Mouse (Mus musculus): ENCODE results near the gene Eif2ak4.

Gene Eif2ak4

DNA sequence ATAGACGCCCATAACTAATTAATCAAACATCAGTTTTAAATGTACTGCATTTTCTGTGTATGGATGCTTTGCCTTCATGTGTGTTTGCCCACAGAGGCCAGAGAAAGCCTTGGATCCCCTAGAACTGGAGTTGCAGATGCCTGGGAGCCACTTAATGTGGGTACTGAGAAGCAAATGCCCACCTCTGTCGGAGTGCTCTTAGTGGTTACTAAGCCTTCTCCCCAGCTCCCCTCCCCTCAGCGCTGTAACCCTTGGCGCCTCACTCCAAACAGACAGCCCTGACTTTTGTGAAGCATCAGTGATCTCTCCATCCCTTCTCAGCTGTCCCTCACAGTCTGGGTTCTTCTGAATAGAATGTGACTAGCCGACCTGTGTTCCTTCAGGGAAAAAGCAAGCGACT, 110.1 kb downstream of the Eif2ak4 start:
- in situ Hi-C loops (cut with MboI; ENCODE audit: low sequenced_read_pairs), result loop anchor here (25.0 kb wide), 1 partner anchor 239 kb away; the partner anchor contains the start of genes Inafm2 and Plcb2

DNA sequence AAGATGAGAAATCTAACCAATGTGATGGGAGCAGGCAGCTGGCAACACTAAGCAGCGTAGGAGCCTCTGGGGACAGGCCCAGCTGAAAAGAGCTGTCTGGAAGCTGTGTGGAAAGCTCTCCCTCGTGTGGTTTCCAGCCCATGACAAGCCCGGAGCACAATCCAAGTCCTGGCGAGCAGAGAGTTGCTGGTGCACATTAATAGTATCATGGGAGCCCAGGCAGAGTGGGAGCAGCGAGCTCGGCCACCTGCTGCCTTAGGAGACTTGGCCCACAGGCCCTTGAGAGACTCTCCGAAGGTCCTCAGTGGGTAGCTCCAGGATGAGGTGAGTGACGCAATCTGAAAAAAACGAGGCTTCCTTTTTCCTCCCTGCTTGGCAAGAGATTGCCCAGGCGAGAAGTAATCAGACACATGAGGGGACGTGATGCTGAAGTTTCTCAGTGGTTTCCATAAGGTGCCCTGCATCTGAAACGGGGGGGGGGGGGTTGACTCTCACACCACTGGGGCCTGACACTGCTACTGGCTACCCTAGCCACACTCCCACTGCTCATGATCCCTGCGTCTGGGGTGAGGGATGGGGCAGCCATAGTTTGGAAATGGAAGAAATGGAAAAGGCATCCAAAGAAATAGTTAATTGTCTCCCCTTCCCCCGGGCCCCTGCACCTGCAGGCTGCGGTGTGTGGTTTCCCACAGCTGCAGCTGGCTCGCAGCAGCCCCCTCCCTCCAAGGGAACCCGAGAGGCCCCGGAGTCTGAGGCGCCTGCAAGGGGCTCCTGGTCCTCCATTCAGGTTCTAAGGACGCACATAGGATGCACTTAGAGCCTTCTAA, 110.9 kb downstream of the Eif2ak4 start:
- in situ Hi-C loops (cut with MboI; ENCODE audit: low sequenced_read_pairs), result loop anchor here (25.0 kb wide), 1 partner anchor 238 kb away; the partner anchor contains the start of genes Inafm2 and Plcb2

DNA sequence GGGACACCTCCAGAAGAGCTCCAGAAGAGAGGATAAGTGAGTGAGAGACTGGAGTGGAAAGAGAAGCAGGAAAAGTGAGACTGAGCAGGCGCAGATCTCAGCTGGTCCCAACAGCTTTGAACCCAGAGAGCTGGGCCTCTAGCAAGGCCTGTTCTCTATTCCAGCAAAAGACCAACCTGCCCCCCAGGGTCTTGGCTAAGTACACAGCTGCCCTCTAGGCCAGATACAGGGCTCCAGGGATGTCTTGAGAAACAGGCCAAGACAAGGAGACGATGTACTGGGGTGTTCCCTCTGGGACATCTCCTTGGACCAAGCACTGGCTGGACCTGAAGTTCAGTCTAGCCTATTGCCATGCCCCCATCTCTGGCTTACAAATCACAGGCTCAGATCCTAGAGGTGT, 111.8 kb downstream of the Eif2ak4 start:
- in situ Hi-C loops (cut with MboI; ENCODE audit: low sequenced_read_pairs), result no loop called here

DNA sequence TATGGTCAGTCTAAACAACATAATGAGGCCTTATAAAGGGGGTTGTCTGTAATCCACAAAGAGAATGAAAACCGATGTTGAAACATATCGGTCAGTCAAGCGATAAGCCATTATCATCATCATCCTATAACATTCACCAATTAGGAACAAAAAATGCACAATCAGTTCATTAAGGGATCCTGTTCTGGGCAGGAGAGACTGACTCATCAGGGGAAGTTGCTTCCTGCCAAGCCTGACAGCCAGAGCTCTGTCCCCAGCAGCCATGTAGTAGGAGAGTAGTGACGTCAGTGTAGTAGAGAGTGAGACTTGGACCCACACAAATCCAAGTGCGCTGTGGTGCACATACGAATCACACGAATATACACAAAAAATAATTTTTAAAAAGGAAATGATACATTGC, 118.7 kb downstream of the Eif2ak4 start:
- in situ Hi-C loops (cut with MboI; ENCODE audit: low sequenced_read_pairs), result no loop called here

DNA sequence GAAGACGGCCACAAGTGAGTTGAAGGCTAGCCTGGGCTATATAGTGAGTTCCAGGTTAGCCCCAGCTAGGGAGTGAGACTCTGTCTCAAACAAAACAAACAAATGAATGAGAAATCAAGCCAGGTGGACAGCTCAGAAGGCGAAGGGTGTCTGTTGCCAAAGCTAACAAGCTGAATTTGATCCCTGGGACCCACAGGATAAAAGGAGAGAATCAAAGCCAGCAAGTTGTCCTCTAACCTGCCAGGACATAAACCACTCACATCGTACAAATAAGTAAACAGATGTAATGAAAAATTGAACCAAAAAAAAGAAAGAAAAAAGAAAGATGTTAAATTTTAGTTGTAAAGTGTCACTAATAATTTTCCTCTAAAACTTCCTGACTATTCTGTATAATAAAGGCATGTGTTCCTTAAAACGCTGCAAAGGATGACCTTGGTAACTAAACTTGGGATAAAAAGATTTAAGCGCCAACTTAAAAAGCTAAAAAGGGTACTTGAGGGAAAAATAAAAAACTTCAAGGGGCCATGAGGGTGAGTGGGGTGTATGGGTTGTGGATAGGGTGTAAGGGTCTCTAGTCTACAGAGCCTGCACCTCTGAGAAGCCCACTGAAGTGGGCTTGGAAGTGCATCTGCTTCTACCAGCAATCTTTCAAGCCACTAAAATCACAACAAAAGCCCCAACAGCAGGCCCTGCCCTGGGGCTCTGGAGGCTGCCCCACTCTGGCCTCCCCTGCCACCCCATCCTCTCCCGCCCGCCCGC, 121.4 kb downstream of the Eif2ak4 start:
- in situ Hi-C loops (cut with MboI; ENCODE audit: low sequenced_read_pairs), result no loop called here

DNA sequence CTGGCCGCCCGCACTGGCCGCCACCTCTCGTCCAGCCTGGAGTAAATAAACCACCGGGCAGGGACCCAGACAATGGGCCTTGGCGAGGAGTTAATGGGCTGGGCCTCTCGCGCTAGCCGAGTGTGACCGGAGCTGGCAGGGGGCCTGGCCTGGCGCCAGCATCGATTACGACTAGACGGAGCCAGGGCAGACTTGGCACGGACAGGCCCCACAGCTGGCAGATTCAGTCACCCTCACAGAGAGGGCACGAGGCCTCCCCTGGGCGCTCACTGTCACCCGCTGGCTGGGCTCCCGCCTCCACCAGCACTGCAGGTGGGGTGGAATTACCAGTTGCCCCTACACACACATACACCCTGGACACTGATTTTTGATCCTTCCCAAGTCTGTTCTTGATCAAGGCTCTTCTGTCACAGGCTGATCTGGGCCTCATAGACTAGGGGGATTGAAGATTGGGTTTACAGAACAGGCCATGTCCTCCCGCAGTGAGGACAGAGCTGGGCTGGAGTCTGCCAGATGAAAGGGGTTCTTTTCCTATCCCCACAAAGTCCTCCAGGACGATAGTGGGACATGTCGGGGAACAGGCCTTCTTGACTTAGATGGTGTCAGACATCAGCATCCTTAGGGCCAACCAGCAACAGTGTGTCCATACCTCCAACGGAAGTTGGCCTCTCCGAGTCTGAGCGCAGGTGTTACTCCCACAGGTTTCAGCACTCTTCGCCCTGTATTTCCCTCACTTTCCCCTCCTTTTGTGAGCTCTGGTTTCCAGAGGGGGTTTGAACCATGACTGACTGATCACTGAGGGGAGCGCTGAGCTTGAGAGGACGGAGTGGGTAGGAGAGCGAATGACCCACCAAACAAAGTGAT, 122.3 kb downstream of the Eif2ak4 start:
- in situ Hi-C loops (cut with MboI; ENCODE audit: low sequenced_read_pairs), result no loop called here

DNA sequence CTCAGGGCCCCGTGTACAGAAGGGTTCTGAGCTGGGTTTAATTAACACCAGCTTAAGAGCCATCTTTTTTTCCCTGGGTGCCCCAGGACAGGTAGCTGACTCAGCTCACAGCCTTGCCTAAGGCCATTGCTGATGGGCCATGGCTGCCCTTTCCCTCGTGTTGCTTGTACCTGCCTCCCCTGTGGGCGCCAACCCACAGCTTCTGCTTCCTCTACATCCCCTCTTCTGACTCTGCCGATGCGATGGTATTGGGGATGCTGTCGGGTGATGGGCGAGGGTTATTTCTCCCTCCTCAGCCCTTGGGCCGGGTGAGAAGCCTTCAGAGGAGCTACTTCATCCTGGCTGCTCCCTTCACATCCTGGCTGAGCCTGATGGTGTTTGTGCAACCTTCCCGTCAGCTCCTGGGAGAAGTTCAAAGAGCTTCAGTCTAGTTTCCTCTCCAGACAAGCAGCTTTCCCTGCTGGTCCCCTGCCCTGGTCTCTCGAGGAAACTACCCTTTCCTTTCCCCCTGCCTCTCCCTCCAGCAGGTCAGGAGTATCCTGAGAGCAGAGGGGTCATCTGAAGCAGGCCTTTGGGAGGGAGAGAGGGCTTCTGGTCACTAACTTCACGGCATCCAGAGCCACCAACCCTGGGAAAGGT, 123.5 kb downstream of the Eif2ak4 start:
- in situ Hi-C loops (cut with MboI; ENCODE audit: low sequenced_read_pairs), result no loop called here

DNA sequence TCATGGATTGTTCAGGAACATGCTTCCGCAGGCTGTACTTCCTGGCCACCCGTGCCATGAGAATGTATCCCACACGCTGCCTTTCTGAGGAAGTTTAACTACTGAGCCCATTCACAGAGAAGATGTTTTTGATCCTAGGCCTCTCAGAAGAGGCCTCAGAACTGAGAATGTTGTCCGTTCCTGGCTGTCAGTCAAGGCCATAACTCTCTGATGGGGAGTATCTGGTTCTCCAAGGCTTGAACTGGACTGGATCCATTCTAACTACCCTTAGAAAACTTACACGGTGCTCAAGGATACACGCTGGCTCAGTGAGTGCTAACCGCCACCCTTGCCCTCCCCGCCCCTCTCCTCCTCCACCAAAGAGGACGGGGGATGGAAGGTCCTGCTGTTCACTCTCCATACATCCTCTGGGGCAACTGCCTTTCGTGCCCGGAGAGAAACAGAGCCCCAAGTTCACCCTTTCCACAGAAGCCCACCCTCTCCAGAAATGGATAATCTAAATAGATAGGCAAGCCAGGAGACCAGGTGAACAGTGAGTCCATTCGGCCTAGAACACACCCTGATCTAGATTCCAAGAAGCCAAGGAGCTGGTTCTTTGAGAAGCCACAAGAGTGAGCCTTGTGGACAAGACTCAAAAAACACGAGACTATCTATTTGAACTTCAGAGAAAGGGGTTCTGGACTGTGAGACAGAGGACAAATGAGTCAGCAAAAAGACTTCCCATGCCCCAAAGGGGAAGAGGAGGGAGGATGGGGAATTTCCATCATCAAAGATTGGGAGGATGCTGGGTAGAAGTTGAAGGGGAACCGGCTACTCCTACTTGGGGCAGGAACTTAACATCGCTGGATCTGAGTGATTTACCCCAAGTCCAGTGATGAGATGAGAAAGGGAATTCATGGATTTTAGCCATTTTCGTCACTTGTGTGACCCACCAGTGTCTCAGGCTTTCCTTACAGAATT, 124.3 kb downstream of the Eif2ak4 start:
- in situ Hi-C loops (cut with MboI; ENCODE audit: low sequenced_read_pairs), result no loop called here

DNA sequence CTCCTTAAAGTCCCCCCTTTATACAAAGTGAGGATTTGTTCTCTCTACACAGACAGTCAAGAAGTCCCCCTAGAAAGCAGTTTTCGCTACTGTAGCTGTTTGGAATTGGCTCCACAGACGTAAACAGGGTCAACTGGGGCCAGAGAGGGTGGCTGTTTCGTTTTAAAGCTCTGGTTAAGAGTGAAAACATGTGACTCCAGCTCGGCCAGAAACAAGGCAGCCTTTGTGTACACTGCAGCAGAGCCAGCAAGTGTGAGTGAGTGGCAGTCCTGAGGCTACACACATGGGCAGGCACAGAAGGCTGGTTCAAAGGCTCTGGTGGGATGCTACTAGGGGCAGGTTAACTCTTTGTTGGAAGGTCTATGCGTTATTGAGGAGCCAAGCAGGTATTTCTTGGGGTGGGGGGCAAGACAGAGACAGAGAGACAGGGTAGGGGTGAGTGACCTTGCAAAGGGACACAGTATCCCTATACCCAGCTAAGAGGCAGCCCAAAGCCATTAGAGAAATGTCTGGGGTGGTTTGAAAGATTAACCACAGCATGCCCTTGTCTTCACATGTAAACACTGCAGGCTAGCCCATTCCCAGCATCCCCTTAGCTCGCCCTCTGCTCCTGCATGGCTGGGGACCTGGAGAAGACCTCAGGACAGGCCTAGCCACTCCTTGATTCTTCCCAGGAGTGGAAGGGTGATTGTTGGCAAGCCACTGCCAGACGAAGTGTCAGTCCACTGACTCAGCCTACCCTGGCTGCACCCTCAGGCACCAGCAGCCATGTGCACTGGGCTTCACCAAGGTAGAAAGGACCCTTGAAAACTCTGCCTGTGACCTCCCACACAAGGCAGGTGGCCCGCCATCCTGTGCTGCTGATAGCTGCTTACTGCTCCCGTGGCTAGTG, 131.9 kb downstream of the Eif2ak4 start:
- in situ Hi-C loops (cut with MboI; ENCODE audit: low sequenced_read_pairs), result no loop called here

DNA sequence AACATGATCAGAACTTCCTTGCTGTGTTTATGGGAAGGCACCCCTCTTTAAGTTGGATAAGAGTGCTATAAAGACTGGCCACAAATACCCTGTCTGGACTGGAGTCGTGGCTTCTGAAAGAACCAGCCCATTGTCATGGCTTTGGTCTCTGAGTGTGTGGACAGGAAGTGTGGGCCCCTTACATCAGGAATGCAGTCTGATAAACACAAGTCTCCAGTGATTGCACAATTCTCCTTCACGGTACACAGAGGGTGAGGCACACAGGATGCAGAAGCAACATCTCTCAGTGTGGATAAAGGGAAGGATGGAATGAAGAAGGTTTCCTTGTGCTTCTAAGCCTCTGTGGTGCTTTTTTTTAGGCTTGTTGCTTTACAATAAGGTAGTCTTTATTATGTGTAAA, 133.8 kb downstream of the Eif2ak4 start:
- in situ Hi-C loops (cut with MboI; ENCODE audit: low sequenced_read_pairs), result no loop called here

DNA sequence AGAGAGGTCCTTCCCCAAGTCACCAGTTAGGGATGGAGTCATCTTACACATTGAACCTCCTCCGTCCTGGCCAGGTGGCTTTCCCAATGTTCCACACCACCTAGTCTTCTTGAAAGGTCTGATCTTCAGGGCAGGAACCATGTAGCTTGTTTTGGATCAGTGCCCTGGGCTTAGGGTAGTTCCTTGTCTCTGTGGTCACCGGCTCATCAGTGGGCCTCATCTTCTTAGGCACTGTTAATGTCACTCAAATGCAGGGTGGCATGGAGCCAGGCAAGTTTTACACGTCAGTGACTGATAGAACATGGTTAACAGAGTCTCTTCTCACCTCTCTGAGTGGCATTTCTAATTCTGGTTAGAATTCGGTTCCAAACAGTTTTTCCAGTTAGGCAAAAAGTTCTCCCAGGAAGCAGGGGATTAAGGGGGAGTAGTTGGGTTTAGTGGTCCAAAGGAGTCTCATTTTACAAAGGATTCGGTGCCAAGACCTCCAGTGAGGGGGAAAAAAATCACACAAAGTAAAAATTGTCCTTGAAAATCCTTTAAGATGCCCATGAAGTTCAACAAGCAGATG, 134.8 kb downstream of the Eif2ak4 start:
- in situ Hi-C loops (cut with MboI; ENCODE audit: low sequenced_read_pairs), result no loop called here

DNA sequence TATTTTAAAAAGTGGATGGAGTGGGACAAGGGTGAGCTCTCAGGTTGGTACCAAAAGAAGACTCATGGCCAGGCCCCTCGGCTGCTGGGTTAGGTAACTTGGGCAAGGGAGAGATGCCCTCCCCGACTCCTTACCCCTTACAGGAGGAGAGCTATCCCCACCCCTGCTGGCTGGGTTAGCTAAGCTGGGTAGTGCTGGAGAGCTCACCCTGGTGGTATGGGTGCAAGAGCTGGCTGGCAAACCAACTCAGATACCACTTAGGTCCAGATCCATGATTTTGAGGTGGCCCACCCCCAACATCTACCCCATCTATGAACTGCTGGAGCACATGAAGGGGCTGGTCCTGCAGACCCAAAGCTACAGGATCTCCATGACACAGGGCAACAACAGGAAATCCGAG, 136.4 kb downstream of the Eif2ak4 start:
- in situ Hi-C loops (cut with MboI; ENCODE audit: low sequenced_read_pairs), result no loop called here

All from CH12F3 (cell line).